Mouse (Mus musculus) heart, embryonic 10.5 days (tissue): ENCODE measurements around the gene Syap1. TPM values are rescaled to one million over a fixed set of nuclear protein-coding genes. Genes with fewer than 3 reads are reported as not detected.
"Not testable (repeated sequence)": the region's sequence is repeated elsewhere in the genome, so short reads cannot be mapped to it uniquely, and the experiment has no call there.

Experiments
- DNase-seq: peaks from one replicate; pipeline ENCODE4 v3.0.0-alpha.2; 2017; ENCODE audit warnings: low spot score
- H3K27ac ChIP-seq: fragments of 300-500 bp; sonication (generic); 2 replicates; pipeline ENCODE4 v1.5.1; 2016; ENCODE audit warnings: mild to moderate bottlenecking
- H3K27me3 ChIP-seq: fragments of 300-500 bp; sonication (generic); 2 replicates; pipeline ENCODE4 v1.6.1; 2016; ENCODE audit warnings: mild to moderate bottlenecking; ENCODE audit not compliant: poor library complexity, insufficient read depth, severe bottlenecking
- H3K36me3 ChIP-seq: fragments of 300-500 bp; sonication (generic); 2 replicates; pipeline ENCODE4 v1.6.1; 2016; ENCODE audit warnings: mild to moderate bottlenecking, moderate library complexity
- H3K4me1 ChIP-seq: fragments of 300-500 bp; sonication (generic); 2 replicates; pipeline ENCODE4 v1.6.1; 2016; ENCODE audit warnings: mild to moderate bottlenecking
- H3K4me3 ChIP-seq: fragments of 300-500 bp; sonication (generic); 2 replicates; pipeline ENCODE4 v1.5.1; 2016; ENCODE audit warnings: mild to moderate bottlenecking, moderate library complexity
- H3K9me3 ChIP-seq: fragments of 300-500 bp; sonication (generic); 2 replicates; pipeline ENCODE4 v1.6.1; 2016; ENCODE audit warnings: mild to moderate bottlenecking, moderate library complexity
- WGBS: fragments of 180-500 bp; shearing (Covaris S2); methylation state at CpG from one replicate; pipeline ENCODE4 v1.1.7; 2016; 5-methylcytosine and 5-hydroxymethylcytosine counted together
- polyA plus RNA-seq: library from polyadenylated mRNA; unstranded; fragments of >200 nt; fragmentation: Nextera tagmentation; extraction: Ambion mirVana; gene quantifications from 2 replicates; pipeline ENCODE4 v1.2.1, GENCODE M21; 2016

Syap1 gene
- polyA plus RNA-seq = 23.3 and 28.0 TPM in 2 replicates

DNA sequence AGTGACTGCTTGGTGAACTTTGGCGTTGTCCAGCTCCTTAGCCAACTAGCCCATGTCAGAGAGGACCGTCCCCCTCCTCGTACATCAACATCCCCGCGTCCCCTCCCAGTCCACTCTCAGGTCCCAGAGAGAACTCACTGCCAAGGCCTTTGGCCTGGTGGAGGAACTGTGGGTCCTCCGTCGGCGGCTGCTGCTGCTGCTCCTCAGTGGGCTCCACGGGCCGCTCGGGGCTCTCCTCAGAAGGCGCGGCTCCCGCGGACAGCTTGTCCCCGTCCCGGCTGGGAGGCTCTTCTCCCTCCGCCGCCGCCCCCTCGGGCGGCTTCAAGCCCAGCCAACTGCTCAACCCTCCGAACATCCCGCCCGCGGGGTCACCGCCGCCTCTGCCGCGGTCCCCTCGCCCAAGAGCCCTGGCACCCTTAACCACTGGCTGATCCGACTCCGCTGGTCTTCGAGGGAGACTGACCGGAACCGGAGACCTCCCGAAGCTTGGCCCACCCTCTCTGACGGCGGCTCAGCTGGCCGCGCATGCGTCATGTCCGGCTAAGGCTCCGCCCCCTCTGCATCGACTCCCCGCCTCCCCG lies at the start of gene Syap1:
Gene Syap1, minus strand, starts transcription at position 517 of the 581 bp plus-strand sequence.
- Histone ChIP-seq H3K9me3 (no peaks in the 10 kb centered on the region), H3K4me1 (no peaks in the 10 kb centered on the region), H3K27ac (peak within 1 kb of the TSS; percentile 88), H3K4me3 (peak within 1 kb of the TSS; percentile 74), H3K27me3 (peaks cover 5% of the 10 kb centered on the region; the same call in 1 of the 2 replicates), H3K36me3 (no peaks in the 10 kb centered on the region)
- 16% methylated on average over 44 of the region's 47 CpGs for WGBS
- peak; percentile 90 for DNase-seq

DNA sequence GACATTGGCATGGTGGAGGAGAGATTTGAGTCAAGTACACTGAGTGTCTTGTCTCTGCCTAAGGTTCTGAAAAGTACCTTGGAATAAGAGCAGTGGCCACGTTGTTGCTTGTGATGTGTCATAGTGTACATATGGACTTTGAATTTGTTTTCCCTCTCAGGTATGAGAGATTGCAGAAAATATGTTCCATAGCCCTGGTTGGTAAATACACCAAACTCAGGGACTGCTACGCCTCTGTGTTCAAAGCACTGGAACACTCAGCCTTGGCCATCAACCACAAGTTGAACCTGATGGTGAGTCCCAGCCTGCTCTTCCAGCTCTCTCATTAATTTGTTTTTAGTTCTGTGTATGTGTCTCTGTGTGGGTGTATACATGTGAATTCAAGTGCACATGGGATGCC lies 43.2 kb upstream of the Syap1 start:
- no peak for DNase-seq
- Histone ChIP-seq H3K4me1 (no peaks in the 10 kb centered on the region), H3K4me3 (no peak overlapping the region), H3K27ac (no peak overlapping the region), H3K27me3 (no peaks in the 10 kb centered on the region), H3K36me3 (peaks cover 23% of the 10 kb centered on the region), H3K9me3 (no peaks in the 10 kb centered on the region)
- 85% methylated on average over 2 of the region's 2 CpGs for WGBS

DNA sequence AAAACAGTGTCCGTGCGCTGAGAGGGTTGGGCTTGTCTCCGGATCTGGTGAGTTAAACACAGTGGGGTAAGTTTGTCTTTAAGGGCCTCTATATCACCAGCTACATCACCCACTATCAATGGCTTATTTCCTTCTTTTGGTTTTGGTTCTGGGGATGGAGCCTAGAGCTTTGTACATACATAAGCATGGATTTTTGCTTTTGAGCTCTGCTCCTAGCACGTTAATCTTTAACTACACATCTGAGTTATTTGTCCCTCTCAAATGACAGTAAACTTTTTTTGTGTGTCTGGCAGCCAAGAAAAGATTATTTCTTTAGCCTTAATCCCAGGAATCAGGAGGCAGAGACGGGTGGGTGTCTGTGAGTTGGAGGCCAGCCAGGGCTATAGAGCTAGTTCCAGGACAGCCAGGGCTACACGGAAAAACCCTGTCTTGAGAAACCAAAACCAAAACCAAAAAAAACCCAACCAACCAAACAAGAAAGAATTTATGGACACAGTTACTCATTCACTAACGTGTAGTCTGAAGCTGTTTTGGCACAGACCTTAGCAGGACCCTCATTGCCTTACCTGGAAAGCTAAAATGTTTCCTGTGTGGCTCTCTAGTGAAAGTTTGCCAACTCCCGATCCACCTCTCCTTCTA lies 33.4 kb upstream of the Syap1 start:
- H3K4me1 ChIP-seq = no peaks in the 10 kb centered on the region
- DNase-seq = no peak
- no peak overlapping the region for H3K4me3 ChIP-seq
- no peaks in the 10 kb centered on the region; the same call in 1 of the 2 replicates for H3K27me3 ChIP-seq
- H3K36me3 ChIP-seq = peaks cover 7% of the 10 kb centered on the region; the same call in 1 of the 2 replicates
- H3K27ac ChIP-seq = no peak overlapping the region
- no peaks in the 10 kb centered on the region for H3K9me3 ChIP-seq
- 85% methylated on average over 8 of the region's 8 CpGs for WGBS

DNA sequence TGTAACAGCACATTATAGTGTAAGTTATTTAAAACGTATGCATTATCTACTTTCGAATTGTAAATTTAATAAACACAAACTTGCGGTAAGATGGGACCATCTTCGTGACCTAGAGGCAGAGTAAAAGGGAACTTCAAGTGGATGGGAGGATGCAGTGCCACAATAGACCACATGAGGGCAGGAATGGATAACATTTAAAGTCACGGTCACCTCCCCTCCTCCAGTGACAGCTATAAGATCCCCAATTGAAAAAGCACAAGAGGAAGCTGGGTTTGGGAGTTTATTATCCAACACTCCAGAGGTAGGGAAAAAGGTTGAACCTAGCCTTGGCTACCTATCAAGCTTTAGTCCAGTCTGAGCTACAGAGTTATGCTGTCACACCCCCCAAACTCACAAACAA lies 27.4 kb upstream of the Syap1 start:
- Histone ChIP-seq H3K4me1 (no peaks in the 10 kb centered on the region), H3K27ac (no peak overlapping the region), H3K4me3 (no peak overlapping the region), H3K9me3 (no peaks in the 10 kb centered on the region), H3K36me3 (peaks cover 10% of the 10 kb centered on the region; the same call in 1 of the 2 replicates), H3K27me3 (no peaks in the 10 kb centered on the region)
- WGBS = 26% methylated on average over 5 of the region's 5 CpGs
- no peak for DNase-seq

DNA sequence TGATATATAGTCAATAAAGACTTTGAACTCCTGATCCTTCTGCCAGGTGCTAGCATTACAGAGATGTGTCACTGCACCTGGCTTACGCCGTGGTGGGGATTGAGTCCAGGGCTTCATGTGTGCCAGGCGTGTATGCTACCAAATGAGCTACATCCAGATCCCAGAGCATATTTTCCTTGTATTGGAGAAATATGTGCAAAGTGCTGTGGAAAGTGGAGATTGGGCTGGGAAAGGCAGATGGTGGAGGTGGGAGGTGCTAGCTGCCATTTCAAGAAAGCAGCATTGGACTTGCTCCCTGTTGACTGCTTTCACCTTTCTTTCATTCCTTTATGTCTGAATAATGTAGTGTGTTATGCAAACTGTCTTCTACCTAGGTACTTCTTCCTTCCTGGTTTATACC lies 25.4 kb upstream of the Syap1 start:
- H3K4me1 ChIP-seq = no peaks in the 10 kb centered on the region
- no peak overlapping the region for H3K27ac ChIP-seq
- H3K9me3 ChIP-seq = no peaks in the 10 kb centered on the region
- DNase-seq = no peak
- peaks cover 18% of the 10 kb centered on the region; the same call in 1 of the 2 replicates for H3K36me3 ChIP-seq
- H3K4me3 ChIP-seq = no peak overlapping the region
- WGBS = 89% methylated on average over 3 of the region's 3 CpGs
- no peaks in the 10 kb centered on the region for H3K27me3 ChIP-seq

DNA sequence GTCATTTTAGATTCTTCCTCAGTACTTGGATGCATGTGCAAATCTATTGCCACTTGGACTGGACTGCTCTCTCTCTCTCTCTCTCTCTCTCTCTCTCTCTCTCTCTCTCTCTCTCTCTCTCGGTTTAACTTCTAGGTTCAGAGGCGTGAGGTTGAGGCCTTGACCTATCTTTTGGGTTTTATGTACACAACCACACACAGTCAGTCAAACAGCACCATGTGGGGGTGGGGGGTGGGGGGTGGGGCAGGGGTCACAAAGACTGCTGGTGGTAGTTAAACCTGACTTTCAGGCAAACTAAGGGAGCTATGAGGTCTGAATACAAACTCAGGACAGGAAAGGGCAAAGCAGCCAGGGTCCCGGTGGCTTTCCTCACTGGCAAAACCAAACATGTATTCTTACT lies 19.3 kb upstream of the Syap1 start:
- WGBS = 86% methylated on average over 3 of the region's 3 CpGs
- no peak overlapping the region for H3K27ac ChIP-seq
- H3K4me1 ChIP-seq = no peaks in the 10 kb centered on the region
- no peaks in the 10 kb centered on the region for H3K27me3 ChIP-seq
- peaks cover 10% of the 10 kb centered on the region; the same call in 1 of the 2 replicates for H3K36me3 ChIP-seq
- DNase-seq = no peak
- no peaks in the 10 kb centered on the region for H3K9me3 ChIP-seq
- no peak overlapping the region for H3K4me3 ChIP-seq

DNA sequence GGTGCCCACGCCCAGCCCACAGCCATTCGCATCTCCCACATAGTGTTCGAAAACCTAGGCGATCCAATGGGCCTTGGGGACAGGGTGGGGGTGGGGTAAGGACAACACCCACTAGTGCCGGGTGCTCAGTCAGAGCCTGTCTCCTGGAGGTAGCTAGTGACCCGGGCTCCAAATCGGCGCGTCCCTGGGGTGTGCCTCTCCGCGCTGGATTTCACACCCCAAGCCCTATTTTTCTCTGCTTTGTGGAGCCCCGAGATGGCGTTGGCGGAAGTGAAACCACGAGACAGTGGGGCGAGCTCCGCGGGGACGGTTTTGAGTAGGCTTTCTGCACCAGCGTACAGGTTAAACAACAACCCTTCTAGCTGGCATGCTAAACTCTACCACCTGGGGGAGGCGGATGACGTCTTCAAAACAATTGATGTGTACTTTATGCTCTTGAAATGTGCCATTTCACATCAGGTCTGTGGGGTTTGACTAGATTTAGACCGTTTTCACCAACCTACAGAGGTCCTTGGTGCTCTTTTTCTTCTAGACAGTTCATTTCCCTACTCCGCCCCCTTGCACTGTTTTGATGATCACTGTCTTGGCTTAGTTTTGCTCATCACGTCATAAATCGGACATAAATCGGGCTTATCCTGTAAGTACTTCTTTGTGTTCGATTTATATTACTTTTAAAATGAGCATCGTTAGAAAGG lies 13.9 kb upstream of the Syap1 start:
- 21% methylated on average over 29 of the region's 29 CpGs for WGBS
- H3K36me3 ChIP-seq = no peaks in the 10 kb centered on the region
- peak; percentile 78 for DNase-seq

DNA sequence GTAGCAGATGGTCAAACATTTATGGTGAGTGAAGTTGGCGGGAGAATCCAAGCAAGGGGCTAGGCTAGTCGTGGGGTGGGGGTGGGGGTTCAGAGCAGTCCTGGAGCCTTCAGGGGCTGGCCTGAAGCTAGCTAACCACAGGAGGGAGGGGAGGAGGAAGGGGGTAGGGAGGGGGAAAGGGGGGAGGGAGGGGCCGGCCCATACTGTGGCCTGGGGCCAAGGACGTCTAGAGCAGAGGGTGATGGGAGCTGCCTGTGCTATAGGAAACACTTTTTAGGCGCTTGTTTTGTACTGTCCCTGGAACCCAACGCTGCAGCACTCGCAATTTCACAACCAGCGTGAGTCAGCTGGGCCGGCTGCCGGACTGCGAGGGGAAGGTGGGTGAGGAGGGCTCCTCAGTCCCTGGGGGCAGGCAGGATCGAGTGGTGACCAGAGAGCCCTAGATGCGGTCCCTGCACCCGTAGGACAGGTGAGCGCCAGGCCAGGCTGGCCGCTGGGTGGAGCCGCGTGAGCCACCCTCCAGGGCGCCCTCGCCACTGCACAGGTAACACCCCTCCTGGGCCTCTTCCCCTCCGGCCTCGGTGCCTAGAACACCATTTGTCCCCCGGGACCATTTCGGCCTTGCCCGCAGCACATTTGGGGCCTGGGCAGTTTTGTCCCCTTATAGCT lies 13.3 kb upstream of the Syap1 start:
- Histone ChIP-seq H3K9me3 (no peaks in the 10 kb centered on the region), H3K4me3 (peak overlapping the region; percentile 68), H3K36me3 (no peaks in the 10 kb centered on the region), H3K27ac (peak overlapping the region; percentile 87), H3K27me3 (0 out of 2 replicates have a peak, but pooled peaks cover 12% of the 10 kb centered on the region), H3K4me1 (no peaks in the 10 kb centered on the region)
- peak; percentile 79 for DNase-seq
- WGBS = 14% methylated on average over 25 of the region's 25 CpGs

More for the DNA sequence above, 13.9 kb upstream of the Syap1 start:
- Histone ChIP-seq H3K27me3 (0 out of 2 replicates have a peak, but pooled peaks cover 12% of the 10 kb centered on the region), H3K9me3 (no peaks in the 10 kb centered on the region), H3K4me1 (no peaks in the 10 kb centered on the region), H3K27ac (peak overlapping the region; percentile 87), H3K4me3 (peak overlapping the region; percentile 68)

DNA sequence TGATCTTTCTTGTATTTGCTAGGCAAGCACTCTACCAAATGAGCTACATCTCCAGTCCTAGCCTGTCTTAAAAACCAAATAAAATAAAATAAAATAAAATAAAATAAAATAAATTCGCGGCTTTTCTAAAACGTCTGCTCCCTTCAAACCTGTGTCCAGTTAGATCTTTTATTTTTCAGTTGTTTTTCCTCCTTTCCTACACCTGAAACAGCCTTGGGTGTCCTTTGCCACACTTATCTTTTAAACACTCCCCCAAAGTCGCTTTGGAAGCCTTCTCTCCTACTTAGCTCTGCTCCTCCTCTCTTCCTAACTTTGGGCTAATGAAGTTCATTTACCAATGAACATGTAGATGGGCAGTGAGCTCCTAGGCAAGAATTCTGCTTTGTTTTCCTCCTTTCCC lies 12.7 kb upstream of the Syap1 start, which contains the start of gene Ctps2:
Gene Ctps2, plus strand, starts transcription at position 301 of the 400 bp plus-strand sequence.
- peak within 1 kb of the TSS; percentile 87 for H3K27ac ChIP-seq
- no peaks in the 10 kb centered on the region for H3K4me1 ChIP-seq
- H3K9me3 ChIP-seq = no peaks in the 10 kb centered on the region
- peak within 1 kb of the TSS; percentile 68 for H3K4me3 ChIP-seq
- 19% methylated on average over 4 of the region's 4 CpGs for WGBS
- 0 out of 2 replicates have a peak, but pooled peaks cover 12% of the 10 kb centered on the region for H3K27me3 ChIP-seq
- DNase-seq = no peak
- H3K36me3 ChIP-seq = no peaks in the 10 kb centered on the region

DNA sequence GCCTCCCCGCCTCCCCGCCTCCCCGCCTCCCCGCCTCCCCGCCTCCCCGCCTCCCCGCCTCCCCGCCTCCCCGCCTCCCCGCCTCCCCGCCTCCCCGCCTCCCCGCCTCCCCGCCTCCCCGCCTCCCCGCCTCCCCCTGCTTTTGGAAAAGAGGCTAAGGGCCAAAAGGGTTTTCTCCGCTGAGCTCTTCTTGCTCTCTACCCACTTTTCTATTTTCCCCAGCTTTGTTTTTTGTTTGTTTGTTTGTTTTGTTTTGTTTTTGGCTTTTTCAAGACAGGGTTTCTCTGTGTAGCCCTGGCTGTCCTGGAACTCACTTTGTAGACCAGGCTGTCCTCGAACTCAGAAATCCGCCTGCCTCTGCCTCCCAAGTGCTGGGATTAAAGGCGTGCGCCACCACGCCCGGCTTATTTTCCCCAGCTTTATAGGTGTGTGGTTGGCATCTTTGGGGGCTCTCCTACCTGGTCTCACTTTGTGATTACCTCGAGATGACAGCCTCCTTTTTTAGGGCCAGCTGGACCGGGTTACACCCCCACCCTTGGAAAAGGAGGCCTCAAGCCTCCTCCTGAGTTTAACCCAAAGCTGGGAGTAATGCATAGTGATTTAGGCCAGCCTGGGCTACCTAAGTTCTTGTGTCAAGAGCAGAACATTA lies 452 bp upstream of the Syap1 start:
- H3K36me3 ChIP-seq, DNase-seq, H3K4me1 ChIP-seq, H3K27me3 ChIP-seq, H3K9me3 ChIP-seq, H3K27ac ChIP-seq, H3K4me3 ChIP-seq: not testable (repeated sequence)
- WGBS = 80% methylated on average over 9 of the region's 25 CpGs

DNA sequence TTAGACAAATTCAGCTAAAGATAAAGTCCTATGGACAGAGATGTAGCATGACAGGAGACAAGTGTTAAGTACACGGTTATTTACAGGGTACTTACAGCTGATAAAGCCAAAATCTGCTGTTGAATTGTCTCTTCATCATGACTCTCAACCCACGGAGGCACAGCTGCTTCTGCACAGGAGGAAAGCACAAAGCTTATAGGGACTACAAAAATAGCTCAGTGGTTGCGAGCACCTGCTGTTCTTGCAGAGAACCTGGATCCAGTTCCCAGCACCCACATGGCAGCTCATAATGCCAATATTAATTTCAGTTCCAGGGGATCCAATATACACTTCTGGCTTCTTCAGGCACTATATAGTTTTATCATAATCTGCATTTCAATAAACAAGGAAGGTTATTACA lies 10.0 kb downstream of the Syap1 start:
- H3K36me3 ChIP-seq = peaks cover 27% of the 10 kb centered on the region
- DNase-seq = no peak
- no peaks in the 10 kb centered on the region for H3K4me1 ChIP-seq
- 74% methylated on average over 3 of the region's 3 CpGs for WGBS
- no peak overlapping the region for H3K27ac ChIP-seq
- no peaks in the 10 kb centered on the region for H3K9me3 ChIP-seq
- H3K4me3 ChIP-seq = no peak overlapping the region
- H3K27me3 ChIP-seq = no peaks in the 10 kb centered on the region

DNA sequence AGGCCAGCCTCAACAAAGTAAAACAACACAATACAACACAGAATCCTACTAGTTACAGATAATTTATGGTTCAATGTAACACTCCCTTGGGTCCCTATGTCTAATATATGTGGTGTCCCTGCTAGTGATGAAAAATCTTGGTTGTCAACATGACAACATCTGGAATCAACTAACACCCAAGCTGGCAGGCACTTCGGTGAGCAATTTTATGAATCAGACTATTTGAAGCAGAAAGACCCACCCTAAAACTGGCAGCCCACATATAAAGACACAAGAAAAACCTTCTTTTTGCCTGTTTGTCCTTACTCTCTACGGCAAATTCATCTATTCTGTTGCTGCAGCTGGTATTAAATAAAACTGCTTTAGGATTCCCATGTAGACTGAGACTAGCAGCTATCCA lies 14.5 kb downstream of the Syap1 start:
- Histone ChIP-seq H3K4me3 (no peak overlapping the region), H3K9me3 (no peaks in the 10 kb centered on the region), H3K36me3 (peaks cover 29% of the 10 kb centered on the region), H3K27ac (no peak overlapping the region), H3K27me3 (no peaks in the 10 kb centered on the region), H3K4me1 (no peaks in the 10 kb centered on the region)
- DNase-seq = no peak
- WGBS = 84% methylated on average over 2 of the region's 2 CpGs
